Mouse (Mus musculus): ENCODE results near the gene Msto1. TPM values are rescaled to one million over a fixed set of nuclear protein-coding genes. Genes with fewer than 3 reads are reported as not detected.
A peak's percentile ranks its signal among the peaks of the same experiment; 100 is the strongest.

Msto1 gene
- total and polyA plus RNA-seq, 3 experiments = 59.7 to 70.7 (median 70.2) TPM

DNA sequence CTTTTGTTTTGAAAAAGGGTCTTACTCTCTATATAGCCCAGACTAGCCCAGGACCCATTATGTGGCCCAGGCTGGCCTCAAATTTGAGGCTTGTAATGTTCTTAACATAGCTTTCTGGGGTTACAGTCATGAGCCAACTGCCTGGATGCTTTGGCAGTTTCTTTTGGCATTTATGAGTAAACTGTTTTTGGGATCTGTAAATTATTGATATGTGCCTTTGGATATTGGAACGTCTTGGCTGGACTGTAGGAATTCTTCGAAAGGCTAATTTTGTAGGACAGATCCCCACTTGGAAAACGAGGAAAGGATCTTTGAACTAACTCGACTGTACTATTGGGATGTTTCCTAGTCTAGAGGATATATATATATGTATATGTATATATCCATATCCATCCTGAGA is 39.4 kb upstream of the Msto1 start:
- H3K9ac ChIP-seq (ENCODE audit: insufficient read depth, low read depth) = no peak overlapping the region
- H3K27ac ChIP-seq (ENCODE audit: insufficient read depth, low read depth) = no peak overlapping the region
- peaks cover 3 to 30% of the 10 kb centered on the region in 2 experiments; a peak in 3 of 4 replicates for H3K4me1 ChIP-seq (ENCODE audit: control insufficient read depth in 1 of 2, insufficient read depth in 2 of 2)
- no peaks in the 10 kb centered on the region for H3K27me3 ChIP-seq (replicated peaks)
- no peak overlapping the region for H3K4me2 ChIP-seq (ENCODE audit: insufficient read depth, low read depth, poor library complexity, severe bottlenecking)
- no peak for DNase-seq (ENCODE audit: extremely low read depth)
- H3K9me3 ChIP-seq (replicated peaks; ENCODE audit: low read length) = no peaks in the 10 kb centered on the region
- peaks cover 0 to 2% of the 10 kb centered on the region in 2 experiments for H3K36me3 ChIP-seq (replicated peaks in 1 of 2; ENCODE audit: control insufficient read depth in 1 of 2, insufficient read depth in 1 of 2, low read length in 1 of 2)
- dilution Hi-C loops (cut with MboI; ENCODE audit: extremely low pct_ligation_motif_present, extremely low pct_unique_long_range_greater_than_20kb, low sequenced_read_pairs) = no loop called here
- in situ Hi-C loops (cut with MboI; ENCODE audit: low pct_ligation_motif_present, low pct_unique_long_range_greater_than_20kb, low sequenced_read_pairs) = no loop called here
- no peak for TF ChIP-seq ELF1 (IDR thresholded peaks at IDR 0.05; ENCODE audit: low read depth, low read length)
- TF ChIP-seq POLR2A (IDR thresholded peaks at IDR 0.05; ENCODE audit: low read depth, low read length) = no peak
- no peak for TF ChIP-seq USF2 (conservative IDR thresholded peaks at IDR 0.05; ENCODE audit: low read depth, low read length)
- TF ChIP-seq ETS1 (conservative IDR thresholded peaks at IDR 0.05; ENCODE audit: low read depth, low read length) = no peak
- no peak for TF ChIP-seq EP300 (IDR thresholded peaks at IDR 0.05; ENCODE audit: low read length)
- TF ChIP-seq TBP (conservative IDR thresholded peaks at IDR 0.05; ENCODE audit: low read depth, low read length) = no peak
- no peak for TF ChIP-seq UBTF (IDR thresholded peaks at IDR 0.05; ENCODE audit: low read depth, low read length)
- TF ChIP-seq ZKSCAN1 (IDR thresholded peaks at IDR 0.05; ENCODE audit: borderline replicate concordance, low read depth, low read length) = no peak
- no peak for TF ChIP-seq RAD21 (IDR thresholded peaks at IDR 0.05; ENCODE audit: low read depth, low read length)
- TF ChIP-seq BHLHE40 (IDR thresholded peaks at IDR 0.05; ENCODE audit: low read depth, low read length) = no peak
- TF ChIP-seq HCFC1 (IDR thresholded peaks at IDR 0.05; ENCODE audit: low read depth, low read length) = no peak
- no peak for TF ChIP-seq KAT2A (IDR thresholded peaks at IDR 0.05; ENCODE audit: insufficient replicate concordance, low read length)
- TF ChIP-seq RCOR1 (conservative IDR thresholded peaks at IDR 0.05; ENCODE audit: low read depth, low read length) = no peak
- no peak for TF ChIP-seq GABPA (IDR thresholded peaks at IDR 0.05; ENCODE audit: insufficient replicate concordance, low read depth, low read length)
- no peak for TF ChIP-seq SIN3A (IDR thresholded peaks at IDR 0.05; ENCODE audit: low read length)
- TF ChIP-seq IRF4 (IDR thresholded peaks at IDR 0.05; ENCODE audit: low read depth, low read length) = no peak
- TF ChIP-seq ZMIZ1 (IDR thresholded peaks at IDR 0.05; ENCODE audit: low read depth, low read length) = no peak
- no peak for TF ChIP-seq MYC (IDR thresholded peaks at IDR 0.05; ENCODE audit: low read depth, low read length)
- TF ChIP-seq CTCF (conservative IDR thresholded peaks at IDR 0.05 in 1 of 2, IDR thresholded peaks at IDR 0.05 in 1 of 2; ENCODE audit: low read depth in 2 of 2, low read length in 2 of 2) = no peak
- TF ChIP-seq CHD1 (IDR thresholded peaks at IDR 0.05; ENCODE audit: low read depth, low read length) = no peak
- H3K79me2 ChIP-seq (replicated peaks; ENCODE audit: control insufficient read depth, extremely low read depth, insufficient read depth, poor library complexity, severe bottlenecking) = peaks cover 61% of the 10 kb centered on the region
- no peak overlapping the region for H3K4me3 ChIP-seq (replicated peaks in 1 of 3; ENCODE audit: low read depth in 2 of 3, low read length in 2 of 3, poor library complexity in 1 of 3)

DNA sequence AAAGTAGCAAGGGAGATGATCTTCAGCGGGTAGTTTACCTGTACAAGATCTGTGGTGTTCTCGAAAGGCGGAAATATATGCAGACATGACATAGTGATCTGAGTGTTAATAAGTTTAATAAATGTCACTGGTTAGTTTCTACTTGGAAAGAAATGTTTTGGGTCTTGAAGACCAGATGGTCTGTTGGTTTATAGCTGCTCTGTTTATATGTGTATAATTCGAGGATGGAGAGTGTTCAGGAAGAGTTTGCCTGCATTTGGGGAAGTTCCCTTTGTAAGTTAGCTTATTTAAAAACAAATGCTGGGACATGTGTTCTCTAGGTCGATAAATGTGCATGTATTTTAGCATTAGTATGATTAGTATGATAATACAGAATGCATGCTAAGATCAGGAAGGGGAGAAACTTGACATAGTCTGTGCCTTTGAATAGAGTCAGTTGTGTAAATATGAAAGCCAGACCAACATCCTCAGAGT is 37.6 kb upstream of the Msto1 start:
- Histone ChIP-seq H3K9ac (ENCODE audit: insufficient read depth, low read depth) (peak overlapping the region; percentile 82), H3K4me2 (ENCODE audit: insufficient read depth, low read depth, poor library complexity, severe bottlenecking) (peak overlapping the region; percentile 92), H3K79me2 (replicated peaks; ENCODE audit: control insufficient read depth, extremely low read depth, insufficient read depth, poor library complexity, severe bottlenecking) (peaks cover 63% of the 10 kb centered on the region), H3K36me3 (replicated peaks in 1 of 2; ENCODE audit: control insufficient read depth in 1 of 2, insufficient read depth in 1 of 2, low read length in 1 of 2) (peaks cover 0 to 9% of the 10 kb centered on the region in 2 experiments), H3K27me3 (replicated peaks) (no peaks in the 10 kb centered on the region), H3K27ac (ENCODE audit: insufficient read depth, low read depth) (peak overlapping the region; percentile 88; the same call in 1 of the 2 replicates), H3K4me3 (replicated peaks in 1 of 3; ENCODE audit: low read depth in 2 of 3, low read length in 2 of 3, poor library complexity in 1 of 3) (peak overlapping the region; percentile 71 to 88 (median 81)), H3K4me1 (ENCODE audit: control insufficient read depth in 1 of 2, insufficient read depth in 2 of 2) (peaks cover 4 to 40% of the 10 kb centered on the region in 2 experiments; a peak in 3 of 4 replicates), H3K9me3 (replicated peaks; ENCODE audit: low read length) (no peaks in the 10 kb centered on the region)
- DNase-seq (ENCODE audit: extremely low read depth) = no peak
- TF ChIP-seq SIN3A (IDR thresholded peaks at IDR 0.05; ENCODE audit: low read length) = peak; percentile 0; the same call in 1 of the 2 replicates
- no peak for TF ChIP-seq JUND (conservative IDR thresholded peaks at IDR 0.05; ENCODE audit: low read depth, low read length)
- no peak for TF ChIP-seq E2F4 (IDR thresholded peaks at IDR 0.05; ENCODE audit: insufficient replicate concordance, low read depth, low read length)
- no peak for TF ChIP-seq UBTF (IDR thresholded peaks at IDR 0.05; ENCODE audit: low read depth, low read length)
- no peak; the same call in 1 of the 2 replicates for TF ChIP-seq MAZ (IDR thresholded peaks at IDR 0.05; ENCODE audit: low read depth, low read length)
- no peak for TF ChIP-seq IRF4 (IDR thresholded peaks at IDR 0.05; ENCODE audit: low read depth, low read length)
- no peak for TF ChIP-seq ETS1 (conservative IDR thresholded peaks at IDR 0.05; ENCODE audit: low read depth, low read length)
- TF ChIP-seq ZKSCAN1 (IDR thresholded peaks at IDR 0.05; ENCODE audit: borderline replicate concordance, low read depth, low read length) = no peak
- dilution Hi-C loops (cut with MboI; ENCODE audit: extremely low pct_ligation_motif_present, extremely low pct_unique_long_range_greater_than_20kb, low sequenced_read_pairs) (no loop called here), in situ Hi-C loops (cut with MboI; ENCODE audit: low pct_ligation_motif_present, low pct_unique_long_range_greater_than_20kb, low sequenced_read_pairs) (no loop called here)
